Mouse (Mus musculus): ENCODE data around the gene Polr1a.

- no peak for TF ChIP-seq CTCF (IDR thresholded peaks at IDR 0.05; ENCODE audit: extremely low read depth, insufficient read length, insufficient replicate concordance, low read depth, low read length)
- TF ChIP-seq POLR2A (IDR thresholded peaks at IDR 0.05; ENCODE audit: low read depth, low read length), result no peak
Observed at GRCm38 (mm10) chr6:71949721-71950120, 40.9 kb downstream of the Polr1a start.

Data from small intestine, adult 2 months (tissue).